Mouse (Mus musculus) forelimb bud, embryonic 11.5 days (tissue): ENCODE results near the gene Uvrag.
A peak's percentile ranks its signal among the peaks of the same experiment; 100 is the strongest.

ENCODE experiments used
- DNase-seq: peaks from one replicate; pipeline ENCODE4 v3.0.0-alpha.2; 2012; ENCODE audit warnings: low read depth, low spot score

Gene Uvrag

GRCm38 (mm10) chr7:98935757-98936156 lies 205.2 kb downstream of the Uvrag start:
- no peak for DNase-seq

GRCm38 (mm10) chr7:98935193-98935592 lies 205.7 kb downstream of the Uvrag start:
- no peak for DNase-seq

GRCm38 (mm10) chr7:98928336-98929025 lies 212.5 kb downstream of the Uvrag start:
- no peak for DNase-seq

GRCm38 (mm10) chr7:98926906-98927528 lies 213.9 kb downstream of the Uvrag start:
- no peak for DNase-seq

- no peak for DNase-seq
These were observed 216.5 kb downstream of the Uvrag start for GRCm38 (mm10) chr7:98924380-98924869.

- DNase-seq = no peak
These were observed 218.0 kb downstream of the Uvrag start for GRCm38 (mm10) chr7:98922984-98923383.

GRCm38 (mm10) chr7:98917407-98917806 lies 223.5 kb downstream of the Uvrag start:
- DNase-seq = no peak

GRCm38 (mm10) chr7:98916581-98916980 lies 224.4 kb downstream of the Uvrag start:
- DNase-seq = no peak

GRCm38 (mm10) chr7:98912953-98913360 lies 228.0 kb downstream of the Uvrag start:
- DNase-seq = no peak

- no peak for DNase-seq
These were observed 229.7 kb downstream of the Uvrag start for GRCm38 (mm10) chr7:98911276-98911675.

GRCm38 (mm10) chr7:98910712-98911111 lies 230.2 kb downstream of the Uvrag start:
- DNase-seq = peak; percentile 63

- DNase-seq = no peak
These were observed 230.8 kb downstream of the Uvrag start for GRCm38 (mm10) chr7:98910164-98910563.

GRCm38 (mm10) chr7:98907476-98907875 lies 233.5 kb downstream of the Uvrag start:
- no peak for DNase-seq

- DNase-seq = no peak
These were observed 236.1 kb downstream of the Uvrag start for GRCm38 (mm10) chr7:98904659-98905362.

- no peak for DNase-seq
These were observed 237.1 kb downstream of the Uvrag start for GRCm38 (mm10) chr7:98903884-98904283.

- no peak for DNase-seq
These were observed 239.8 kb downstream of the Uvrag start for GRCm38 (mm10) chr7:98901120-98901519.

GRCm38 (mm10) chr7:98899815-98900214 lies 241.1 kb downstream of the Uvrag start:
- DNase-seq = no peak

GRCm38 (mm10) chr7:98897323-98897722 lies 243.6 kb downstream of the Uvrag start:
- DNase-seq = no peak

- DNase-seq = no peak
These were observed 245.3 kb downstream of the Uvrag start for GRCm38 (mm10) chr7:98895501-98896095.

- no peak for DNase-seq
These were observed 246.2 kb downstream of the Uvrag start for GRCm38 (mm10) chr7:98894768-98895167.

- no peak for DNase-seq
These were observed 246.6 kb downstream of the Uvrag start for GRCm38 (mm10) chr7:98894305-98894704.

- no peak for DNase-seq
These were observed 247.8 kb downstream of the Uvrag start for GRCm38 (mm10) chr7:98893144-98893543.
